In the genomic region with DNA sequence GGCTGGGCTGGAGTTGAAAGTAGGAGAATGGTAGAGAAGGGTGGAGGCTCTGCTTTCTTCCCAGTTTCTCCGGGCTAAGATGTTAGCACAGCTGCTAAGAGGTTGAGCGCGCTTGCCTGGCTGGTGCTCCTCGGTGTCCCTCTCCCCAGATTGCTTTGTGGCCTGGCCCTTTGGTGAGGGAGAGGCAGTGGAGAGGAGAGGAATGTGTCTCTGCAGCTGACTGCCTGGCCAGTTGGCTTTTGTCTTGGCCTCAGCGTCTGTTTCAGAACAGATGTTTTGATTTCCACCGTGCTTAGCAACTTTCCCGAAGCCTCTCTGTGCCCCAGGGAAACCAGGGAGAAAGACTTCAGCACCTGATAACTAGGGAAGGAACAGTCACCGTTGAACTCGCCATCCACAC, we compare ENCODE assay signal across 14 mouse cellular contexts. TPM values are rescaled to one million over a fixed set of nuclear protein-coding genes. Genes with fewer than 3 reads are reported as not detected.
DNase-seq lines count a peak whose midpoint lies in the region; ATAC-seq lines count a peak whose summit lies in the region.
"Had no signal": no experiment of that assay in that cellular context is flagged by ENCODE, and none has a peak within 500 bp of the region (broad histone marks: within the 10 kb centered on the region; RNA-seq: fewer than 3 reads in every experiment).

No protein-coding gene starts in this region.

- WGBS in heart, embryonic 10.5 days = 33% methylated on average over 9 of the region's 9 CpGs
- 26% methylated on average over 9 of the region's 9 CpGs for WGBS in heart, embryonic 12.5 days
- WGBS in limb, embryonic 15.5 days = 40% methylated on average over 9 of the region's 9 CpGs

- ATAC-seq in heart, embryonic 12.5 days (ENCODE audit: insufficient number of reproducible peaks, low FRiP score) = no peak
- 0 out of 2 replicates have a peak, but pooled peaks have one; percentile 52 for ATAC-seq in limb, embryonic 15.5 days (ENCODE audit: insufficient number of reproducible peaks, low FRiP score, low TSS enrichment, low read depth)
- ATAC-seq: forebrain, embryonic 13.5 days had no signal

- peaks cover 14% of the 10 kb centered on the region; the same call in 1 of the 2 replicates for H3K27me3 ChIP-seq in heart, embryonic 10.5 days (ENCODE audit: insufficient read depth, poor library complexity, severe bottlenecking)
- no peaks in the 10 kb centered on the region for H3K27me3 ChIP-seq in heart, embryonic 12.5 days (replicated peaks)
- no peaks in the 10 kb centered on the region for H3K27me3 ChIP-seq in limb, embryonic 15.5 days
- H3K27me3 ChIP-seq: forebrain, embryonic 13.5 days; hindbrain, embryonic 13.5 days had no signal

- no peaks in the 10 kb centered on the region for H3K9me3 ChIP-seq in heart, embryonic 10.5 days
- H3K9me3 ChIP-seq in heart, embryonic 12.5 days (replicated peaks) = no peaks in the 10 kb centered on the region
- H3K9me3 ChIP-seq in limb, embryonic 15.5 days = no peaks in the 10 kb centered on the region
- H3K9me3 ChIP-seq: forebrain, embryonic 13.5 days; hindbrain, embryonic 13.5 days had no signal

- H3K36me3 ChIP-seq in heart, embryonic 10.5 days = no peaks in the 10 kb centered on the region
- H3K36me3 ChIP-seq in heart, embryonic 12.5 days = no peaks in the 10 kb centered on the region
- H3K36me3 ChIP-seq in limb, embryonic 15.5 days = no peaks in the 10 kb centered on the region
- H3K36me3 ChIP-seq: hindbrain, embryonic 13.5 days had no signal

- H3K27ac ChIP-seq in heart, embryonic 10.5 days = 0 out of 2 replicates have a peak overlapping the region, but pooled peaks have one; percentile 42
- no peak overlapping the region for H3K27ac ChIP-seq in heart, embryonic 12.5 days (ENCODE audit: poor library complexity, severe bottlenecking)
- peak overlapping the region; percentile 76 for H3K27ac ChIP-seq in limb, embryonic 15.5 days
- H3K27ac ChIP-seq: forebrain, embryonic 13.5 days; hindbrain, embryonic 13.5 days had no signal

- no peak overlapping the region for H3K4me3 ChIP-seq in heart, embryonic 10.5 days
- H3K4me3 ChIP-seq in heart, embryonic 12.5 days = no peak overlapping the region
- no peak overlapping the region for H3K4me3 ChIP-seq in limb, embryonic 15.5 days
- H3K4me3 ChIP-seq: forebrain, embryonic 13.5 days; hindbrain, embryonic 13.5 days; megakaryocyte, embryonic 14.5 days had no signal

- no peak for DNase-seq in heart, embryonic 10.5 days (ENCODE audit: low spot score)
- peak; percentile 30 for DNase-seq in NIH3T3 (ENCODE audit: low read depth)
- peak; percentile 35 for DNase-seq in gastrocnemius, postnatal 25 days
- DNase-seq in left cerebral cortex, adult 8-10 months (ENCODE audit: low spot score in 2 of 2) = no peak
- no peak for DNase-seq in testis, postnatal 14 days (ENCODE audit: low spot score)
- no peak for DNase-seq in layer of hippocampus, adult 11-12 months (ENCODE audit: low spot score)
- DNase-seq: cerebellum, adult 9-10 months; liver; retina, postnatal 1 day had no signal

- no peak overlapping the region for H3K4me2 ChIP-seq in heart, embryonic 12.5 days
- no peak overlapping the region for H3K4me2 ChIP-seq in limb, embryonic 15.5 days
- H3K4me2 ChIP-seq: forebrain, embryonic 13.5 days; hindbrain, embryonic 13.5 days had no signal

- H3K4me1 ChIP-seq in heart, embryonic 10.5 days = peaks cover 19% of the 10 kb centered on the region
- H3K4me1 ChIP-seq in heart, embryonic 12.5 days (replicated peaks) = peaks cover 25% of the 10 kb centered on the region
- H3K4me1 ChIP-seq in limb, embryonic 15.5 days = peaks cover 15% of the 10 kb centered on the region
- H3K4me1 ChIP-seq: forebrain, embryonic 13.5 days; hindbrain, embryonic 13.5 days had no signal

- H3K9ac ChIP-seq in heart, embryonic 12.5 days = no peak overlapping the region
- no peak overlapping the region for H3K9ac ChIP-seq in limb, embryonic 15.5 days
- H3K9ac ChIP-seq: forebrain, embryonic 13.5 days; hindbrain, embryonic 13.5 days had no signal

RNA-seq across cellular contexts. Expression of a gene that starts 18.7 kb away (rescaled TPM):
- 3.4 and 3.8 TPM in 2 replicates for polyA plus RNA-seq in heart, embryonic 10.5 days (2016; fragmentation: Nextera tagmentation; extraction: Ambion mirVana)
- polyA plus RNA-seq in heart, embryonic 12.5 days (2016; fragmentation: Nextera tagmentation; extraction: Ambion mirVana) = 3.8 and 3.9 TPM in 2 replicates
- 10 to 100 TPM; 35.8 to 48.7 TPM for total RNA-seq in gastrocnemius, postnatal 25 days (2021)
- polyA plus RNA-seq in limb, embryonic 15.5 days (2015; fragmentation: Nextera tagmentation; extraction: Ambion mirVana) = 3.0 and 3.8 TPM in 2 replicates
- 10 to 100 TPM; 71.7 to 93.5 (median 80.3) TPM for total RNA-seq in left cerebral cortex, adult 8-10 months (2022)

Comparison
In these comparisons a context has a peak if more than half of its experiments do, and no peak if none do; other contexts are left out.
1. DNase-seq: peak in NIH3T3 (single experiment) and gastrocnemius, postnatal 25 days (single experiment); none in heart, embryonic 10.5 days (single experiment), left cerebral cortex, adult 8-10 months (0 of 2), testis, postnatal 14 days (single experiment) and layer of hippocampus, adult 11-12 months (single experiment).